Mouse (Mus musculus) CD4-positive helper T cell, adult 2 months (primary cell): ENCODE results near the gene Mfn2.

Experiments used
- DNase-seq: peaks from one replicate; pipeline ENCODE4 v3.0.0-alpha.2; 2012; ENCODE audit warnings: low read depth, missing footprints, low spot score

Gene Mfn2

GRCm38 (mm10) chr4:147904313-147905089, at the start of gene Mfn2:
TSS of gene Mfn2 (minus strand) at chr4:147904704.
- peak; percentile 90 for DNase-seq

- peak; percentile 45 for DNase-seq
Observed at GRCm38 (mm10) chr4:147953590-147953989, 49.1 kb upstream of the Mfn2 start.

- DNase-seq, result no peak
Observed at GRCm38 (mm10) chr4:147947511-147947910, 43.0 kb upstream of the Mfn2 start.

GRCm38 (mm10) chr4:147943005-147943404, 38.5 kb upstream of the Mfn2 start:
- DNase-seq, result no peak

- no peak for DNase-seq
Observed at GRCm38 (mm10) chr4:147941045-147942020, 36.8 kb upstream of the Mfn2 start.

- peak; percentile 92 for DNase-seq
Observed at GRCm38 (mm10) chr4:147940576-147941044, 36.1 kb upstream of the Mfn2 start, which contains the start of gene 2510039O18Rik. TSS of gene 2510039O18Rik (plus strand) at chr4:147940895.

GRCm38 (mm10) chr4:147940111-147940510, 35.6 kb upstream of the Mfn2 start:
- DNase-seq, result no peak

- no peak for DNase-seq
Observed at GRCm38 (mm10) chr4:147938148-147939096, 33.9 kb upstream of the Mfn2 start.

- DNase-seq, result no peak
Observed at GRCm38 (mm10) chr4:147937486-147937885, 33.0 kb upstream of the Mfn2 start.

- DNase-seq, result no peak
Observed at GRCm38 (mm10) chr4:147937021-147937420, 32.5 kb upstream of the Mfn2 start.

GRCm38 (mm10) chr4:147936331-147936954, 31.9 kb upstream of the Mfn2 start, which contains the start of gene Plod1:
TSS of gene Plod1 (minus strand) at chr4:147936767.
- peak; percentile 78 for DNase-seq

GRCm38 (mm10) chr4:147935904-147936303, 31.4 kb upstream of the Mfn2 start:
- no peak for DNase-seq

- DNase-seq, result no peak
Observed at GRCm38 (mm10) chr4:147934611-147935010, 30.1 kb upstream of the Mfn2 start.

GRCm38 (mm10) chr4:147934134-147934533, 29.6 kb upstream of the Mfn2 start:
- no peak for DNase-seq

- no peak for DNase-seq
Observed at GRCm38 (mm10) chr4:147930946-147931345, 26.4 kb upstream of the Mfn2 start.

GRCm38 (mm10) chr4:147928540-147928939, 24.0 kb upstream of the Mfn2 start:
- DNase-seq, result no peak

- DNase-seq, result no peak
Observed at GRCm38 (mm10) chr4:147928136-147928535, 23.6 kb upstream of the Mfn2 start.

- DNase-seq, result no peak
Observed at GRCm38 (mm10) chr4:147927705-147928104, 23.2 kb upstream of the Mfn2 start.

- DNase-seq, result no peak
Observed at GRCm38 (mm10) chr4:147922341-147922740, 17.8 kb upstream of the Mfn2 start.

GRCm38 (mm10) chr4:147920973-147921372, 16.5 kb upstream of the Mfn2 start:
- no peak for DNase-seq
